Mouse (Mus musculus) megakaryocyte, embryonic 14.5 days (primary cell): ENCODE data around the gene Tacr1. TPM values are rescaled to one million over a fixed set of nuclear protein-coding genes. Genes with fewer than 3 reads are reported as not detected.

ENCODE experiments used
- H3K27me3 ChIP-seq: replicated peaks from 2 replicates; pipeline ENCODE3; 2012; ENCODE audit warnings: inconsistent platforms
- H3K36me3 ChIP-seq: replicated peaks from 2 replicates; pipeline ENCODE3; 2012; ENCODE audit warnings: low read length, inconsistent platforms, mixed read lengths
- H3K4me1 ChIP-seq: 2 replicates; pipeline ENCODE4 v1.6.1; 2012; ENCODE audit warnings: inconsistent platforms
- H3K4me3 ChIP-seq: replicated peaks from 2 replicates; pipeline ENCODE3; 2012; ENCODE audit warnings: moderate library complexity, mild to moderate bottlenecking, inconsistent platforms
- H3K9me3 ChIP-seq: 2 replicates; pipeline ENCODE4 v1.6.1; 2012; ENCODE audit warnings: inconsistent platforms
- FLI1 ChIP-seq: IDR thresholded peaks from 2 replicates; pipeline ENCODE4 v1.6.1; 2012; ENCODE audit warnings: low read length, inconsistent platforms, mixed read lengths
- GATA1 ChIP-seq: IDR thresholded peaks from 3 replicates; pipeline ENCODE4 v1.6.1; 2012; ENCODE audit warnings: mixed read lengths, low read length, inconsistent platforms, borderline replicate concordance
- polyA plus RNA-seq: library from polyadenylated mRNA; stranded (reverse); fragments of >175 nt; gene quantifications from 2 replicates; pipeline ENCODE4 v1.2.3, GENCODE M21; 2012; ENCODE audit warnings: low replicate concordance; ENCODE audit not compliant: insufficient read depth

The Tacr1 gene
- polyA plus RNA-seq, 1 experiment, result not detected

- H3K36me3 ChIP-seq, result no peaks in the 10 kb centered on the region
- peaks cover 6% of the 10 kb centered on the region for H3K27me3 ChIP-seq
- H3K4me3 ChIP-seq, result no peak overlapping the region
- no peaks in the 10 kb centered on the region for H3K4me1 ChIP-seq
- peaks cover 12% of the 10 kb centered on the region for H3K9me3 ChIP-seq
- TF ChIP-seq FLI1 (no peak), GATA1 (no peak)
Observed at GRCm38 (mm10) chr6:82608756-82609155, 206.6 kb downstream of the Tacr1 start.

DNA sequence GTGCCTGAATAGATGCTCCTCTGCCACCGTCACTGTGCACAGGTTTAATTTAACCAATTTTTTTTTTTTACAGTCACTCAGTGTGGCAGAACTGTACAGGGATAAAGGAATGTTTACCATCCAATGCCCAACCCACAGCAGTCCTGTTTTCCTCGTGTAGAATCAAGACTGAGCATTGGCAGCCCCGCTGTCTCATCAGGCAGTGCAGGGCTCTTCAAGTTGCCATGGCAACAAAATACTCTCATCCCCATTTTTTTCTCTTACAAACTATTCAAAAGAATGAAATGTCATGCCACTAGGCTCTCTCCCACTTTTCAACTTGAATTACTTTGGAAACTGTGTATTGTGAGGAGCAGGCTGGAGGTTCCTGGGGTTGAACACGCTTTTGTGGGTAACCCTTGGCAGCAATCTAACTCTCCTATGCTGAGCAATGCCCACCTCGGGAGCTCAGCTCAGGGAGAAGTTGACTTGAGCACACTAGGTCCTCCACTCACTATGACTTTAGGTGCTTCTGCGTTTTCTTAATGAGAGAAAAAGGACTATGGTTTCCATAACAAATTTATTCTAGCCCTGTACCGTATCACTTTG, 207.3 kb downstream of the Tacr1 start:
- Histone ChIP-seq H3K36me3 (no peaks in the 10 kb centered on the region), H3K27me3 (peaks cover 8% of the 10 kb centered on the region), H3K4me3 (no peak overlapping the region), H3K4me1 (no peaks in the 10 kb centered on the region), H3K9me3 (peaks cover 12% of the 10 kb centered on the region)
- TF ChIP-seq FLI1 (no peak), GATA1 (no peak)
